Mouse (Mus musculus) spleen, adult 2 months (tissue): ENCODE measurements around the gene Abr. TPM values are rescaled to one million over a fixed set of nuclear protein-coding genes. Genes with fewer than 3 reads are reported as not detected.
A peak's percentile ranks its signal among the peaks of the same experiment; 100 is the strongest.

Experiments
- DNase-seq, 2 experiments: peaks; one replicate each; pipeline versions ENCODE4 v3.0.0 to v3.0.0-alpha.2; 2012 to 2021; ENCODE audit warnings: low spot score in 2 of 2, low read depth in 1 of 2
- H3K27ac ChIP-seq: fragments of 200-500 bp; 2 replicates; pipeline ENCODE4 v1.5.1; 2012; ENCODE audit warnings: low read length, inconsistent platforms; ENCODE audit not compliant: insufficient read depth
- H3K27me3 ChIP-seq: fragments of 200-500 bp; 2 replicates; pipeline ENCODE4 v1.6.1; 2012; ENCODE audit warnings: mild to moderate bottlenecking, moderate library complexity, low read length, inconsistent platforms; ENCODE audit not compliant: control insufficient read depth, insufficient read depth
- H3K36me3 ChIP-seq: fragments of 200-500 bp; 2 replicates; pipeline ENCODE4 v1.6.1; 2012; ENCODE audit warnings: mild to moderate bottlenecking, low read length, inconsistent platforms; ENCODE audit not compliant: control insufficient read depth, insufficient read depth
- H3K4me1 ChIP-seq: fragments of 200-500 bp; 2 replicates; pipeline ENCODE4 v1.6.1; 2011; ENCODE audit warnings: inconsistent platforms; ENCODE audit not compliant: control insufficient read depth, insufficient read depth, insufficient read length
- H3K4me3 ChIP-seq: fragments of 200-500 bp; 2 replicates; pipeline ENCODE4 v1.5.1; 2011; ENCODE audit warnings: mild to moderate bottlenecking, inconsistent platforms; ENCODE audit not compliant: insufficient read depth, insufficient read length; ENCODE audit errors: extremely low read depth
- CTCF ChIP-seq: fragments of 200-500 bp; IDR thresholded peaks from 2 replicates; pipeline ENCODE4 v1.5.1; 2011; ENCODE audit warnings: mild to moderate bottlenecking, inconsistent platforms; ENCODE audit not compliant: insufficient read depth, insufficient read length, insufficient replicate concordance; ENCODE audit errors: extremely low read depth
- POLR2A ChIP-seq: fragments of 200-500 bp; IDR thresholded peaks from 2 replicates; pipeline ENCODE4 v1.6.1; 2011; ENCODE audit warnings: low read depth, low read length, inconsistent platforms
- WGBS: fragments of 180-500 bp; shearing (Covaris S2); methylation state at CpG from one replicate; pipeline ENCODE4 v1.1.7; 2018; 5-methylcytosine and 5-hydroxymethylcytosine counted together
- polyA plus RNA-seq: library from polyadenylated mRNA; depleted of rRNA; stranded (reverse); fragments of >200 nt; gene quantifications from 2 replicates; pipeline ENCODE4 v1.2.3, GENCODE M21; 2012

The Abr gene
- polyA plus RNA-seq, 1 experiment: 37.2 TPM

- H3K27ac ChIP-seq: no peak overlapping the region
- no peak for DNase-seq
- H3K4me3 ChIP-seq: no peak overlapping the region
- 77% methylated on average over 5 of the region's 5 CpGs for WGBS
- no peaks in the 10 kb centered on the region for H3K36me3 ChIP-seq
- H3K27me3 ChIP-seq: no peaks in the 10 kb centered on the region
- TF ChIP-seq CTCF (no peak), POLR2A (no peak)
- H3K4me1 ChIP-seq: no peaks in the 10 kb centered on the region
These were observed 216.4 kb downstream of the Abr start for GRCm38 (mm10) chr11:76405626-76406264.

GRCm38 (mm10) chr11:76405113-76405512 lies 217.0 kb downstream of the Abr start:
- H3K27me3 ChIP-seq: no peaks in the 10 kb centered on the region
- DNase-seq: no peak
- no peak overlapping the region for H3K27ac ChIP-seq
- no peak for TF ChIP-seq POLR2A
- no peak for TF ChIP-seq CTCF
- H3K4me3 ChIP-seq: no peak overlapping the region
- WGBS: 63% methylated on average over 4 of the region's 4 CpGs
- H3K4me1 ChIP-seq: no peaks in the 10 kb centered on the region
- no peaks in the 10 kb centered on the region for H3K36me3 ChIP-seq

DNA sequence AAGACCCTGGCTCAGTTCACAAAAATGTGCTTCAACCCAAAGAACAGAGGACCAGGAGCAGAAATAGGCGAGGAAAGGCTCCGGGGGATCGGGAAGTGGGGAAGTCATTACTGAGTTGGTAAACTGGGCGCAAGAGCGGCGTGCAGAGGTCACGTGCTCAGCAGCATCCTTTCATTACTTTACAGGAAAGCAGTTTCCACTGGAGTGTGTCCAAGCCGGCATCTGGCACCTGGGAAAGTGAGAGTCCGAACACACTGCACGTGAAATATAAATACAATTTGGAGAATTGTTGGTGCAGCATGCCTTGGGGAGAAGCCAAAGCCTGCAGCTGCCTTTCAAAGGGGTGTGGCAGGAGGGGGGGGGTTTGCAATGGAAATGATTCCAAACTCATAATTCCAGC lies 220.7 kb downstream of the Abr start:
- H3K27ac ChIP-seq: no peak overlapping the region
- no peaks in the 10 kb centered on the region for H3K4me1 ChIP-seq
- DNase-seq: no peak
- H3K27me3 ChIP-seq: no peaks in the 10 kb centered on the region
- no peaks in the 10 kb centered on the region for H3K36me3 ChIP-seq
- 92% methylated on average over 10 of the region's 10 CpGs for WGBS
- H3K4me3 ChIP-seq: no peak overlapping the region
- TF ChIP-seq CTCF (no peak), POLR2A (no peak)

DNA sequence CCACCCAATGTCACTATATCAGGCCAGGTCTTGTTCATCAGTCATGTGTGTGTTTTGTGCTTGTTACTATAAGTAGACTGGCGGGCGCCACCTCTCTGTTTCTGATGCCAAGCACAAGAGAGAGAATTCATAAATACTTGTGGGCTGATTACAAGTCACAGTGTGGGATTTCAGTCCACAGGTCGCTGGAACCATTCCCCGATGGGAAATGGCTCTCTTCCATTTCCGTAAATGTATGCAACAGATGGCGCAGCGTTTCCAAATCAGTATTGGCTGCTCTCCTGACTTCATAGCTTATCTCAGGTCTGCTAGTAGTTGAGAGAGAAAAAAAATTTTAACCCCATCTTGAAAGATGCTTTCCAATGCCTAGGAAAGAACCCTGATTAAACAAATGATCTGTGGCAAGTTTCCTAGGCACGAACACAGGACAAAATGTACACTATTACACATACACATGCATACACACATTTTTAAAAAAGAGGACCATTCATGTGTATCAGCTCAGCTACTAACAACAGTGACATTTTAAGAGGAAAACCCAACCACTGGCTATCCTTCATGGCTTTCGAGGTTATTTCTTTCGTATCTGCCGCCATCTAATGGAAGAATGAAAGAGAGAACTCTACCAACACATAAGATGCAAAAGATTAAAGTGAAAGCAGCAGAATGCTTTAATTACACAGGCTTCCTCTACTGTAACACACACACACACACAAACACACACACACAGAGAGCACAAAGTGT lies 222.4 kb downstream of the Abr start:
- WGBS: 6% methylated on average over 11 of the region's 11 CpGs
- DNase-seq: peak; percentile 22 to 23
- Histone ChIP-seq H3K4me3 (peak overlapping the region; percentile 79), H3K27ac (no peak overlapping the region), H3K27me3 (no peaks in the 10 kb centered on the region), H3K4me1 (no peaks in the 10 kb centered on the region), H3K36me3 (no peaks in the 10 kb centered on the region)
- no peak for TF ChIP-seq POLR2A
- no peak for TF ChIP-seq CTCF

DNA sequence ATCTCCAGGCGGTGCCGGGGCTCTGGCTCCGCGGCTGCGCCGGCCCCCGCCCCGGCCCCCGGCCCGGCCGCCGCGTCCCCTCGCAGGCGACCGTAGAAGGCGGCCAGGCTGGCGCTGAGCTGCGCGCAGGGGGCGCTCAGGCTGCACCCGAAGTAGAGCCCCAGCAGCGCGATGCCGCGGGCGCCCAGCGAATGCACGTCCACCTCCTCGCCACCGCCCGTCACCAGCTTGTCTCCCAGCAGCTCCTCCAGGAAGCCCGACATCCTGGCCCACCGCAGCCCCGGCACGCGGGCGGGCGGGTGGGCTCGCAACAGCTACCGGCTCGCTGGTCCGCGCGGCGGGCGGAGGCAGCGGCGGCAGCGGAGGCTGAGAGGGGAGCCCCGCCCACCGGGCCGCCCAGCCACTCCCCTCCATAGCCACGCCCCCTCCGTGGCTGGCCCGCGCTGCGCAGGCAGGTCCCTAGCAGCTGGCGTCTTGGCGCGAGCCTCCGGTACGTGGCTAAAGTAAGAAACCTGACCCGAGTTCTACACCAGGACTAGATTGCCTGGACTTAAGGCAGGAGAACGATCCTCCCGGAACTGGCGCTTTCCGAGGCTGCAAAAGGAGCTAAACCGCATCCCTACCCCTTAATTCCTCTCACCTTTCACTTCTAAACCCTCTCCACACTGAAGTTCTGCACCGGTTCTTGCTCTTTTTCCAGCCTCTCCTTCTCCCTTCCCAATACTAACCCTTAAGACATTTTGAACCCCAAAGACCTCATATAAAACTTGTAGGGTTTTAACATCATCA lies 223.1 kb downstream of the Abr start, which contains the start of gene Nxn:
Gene Nxn (minus strand): TSS at position 343 of the 789 bp plus-strand sequence.
- WGBS: under 1% methylated on average over 67 of the region's 70 CpGs
- no peaks in the 10 kb centered on the region for H3K36me3 ChIP-seq
- peak within 1 kb of the TSS; percentile 47; the same call in 1 of the 2 replicates for H3K27ac ChIP-seq
- peak within 1 kb of the TSS; percentile 81 for H3K4me3 ChIP-seq
- no peaks in the 10 kb centered on the region for H3K4me1 ChIP-seq
- peak; percentile 69 to 90 for DNase-seq
- TF ChIP-seq POLR2A (no peak), CTCF (no peak)
- H3K27me3 ChIP-seq: no peaks in the 10 kb centered on the region

- no peaks in the 10 kb centered on the region for H3K4me1 ChIP-seq
- TF ChIP-seq CTCF (no peak), POLR2A (no peak)
- 0 out of 2 replicates have a peak overlapping the region, but pooled peaks have one; percentile 2 for H3K27ac ChIP-seq
- WGBS: under 1% methylated on average over 32 of the region's 33 CpGs
- H3K36me3 ChIP-seq: no peaks in the 10 kb centered on the region
- H3K27me3 ChIP-seq: no peaks in the 10 kb centered on the region
- H3K4me3 ChIP-seq: peak overlapping the region; percentile 81
- no peak for DNase-seq
These were observed 223.8 kb downstream of the Abr start for GRCm38 (mm10) chr11:76398312-76398797.
